Mouse (Mus musculus) limb, embryonic 12.5 days (tissue): ENCODE data around the gene Snu13. TPM values are rescaled to one million over a fixed set of nuclear protein-coding genes. Genes with fewer than 3 reads are reported as not detected.

ENCODE experiments used
- ATAC-seq: fragments of 200-750 bp; cut with Nextera tagmentation; 2 replicates; pipeline ENCODE4 v1.8.0; 2017; ENCODE audit warnings: low read depth, moderate TSS enrichment; ENCODE audit not compliant: insufficient number of reproducible peaks, insufficient read depth, low FRiP score, low TSS enrichment
- H3K27ac ChIP-seq: fragments of 300-500 bp; sonication (generic); 2 replicates; pipeline ENCODE4 v1.5.1; 2016; ENCODE audit warnings: mild to moderate bottlenecking, moderate library complexity
- H3K27me3 ChIP-seq: fragments of 300-500 bp; sonication (generic); 2 replicates; pipeline ENCODE4 v1.6.1; 2016; ENCODE audit warnings: mild to moderate bottlenecking, moderate library complexity
- H3K36me3 ChIP-seq: fragments of 300-500 bp; sonication (generic); 2 replicates; pipeline ENCODE4 v1.6.1; 2016; ENCODE audit warnings: mild to moderate bottlenecking, moderate library complexity
- H3K4me1 ChIP-seq: fragments of 300-500 bp; sonication (generic); replicated peaks from 2 replicates; pipeline ENCODE4 v1.6.1; 2016
- H3K4me2 ChIP-seq: fragments of 300-500 bp; sonication (generic); 2 replicates; pipeline ENCODE4 v1.6.1; 2016; ENCODE audit warnings: mild to moderate bottlenecking, moderate library complexity
- H3K4me3 ChIP-seq: fragments of 300-500 bp; sonication (generic); replicated peaks from 2 replicates; pipeline ENCODE4 v1.5.1; 2016; ENCODE audit warnings: mild to moderate bottlenecking
- H3K9ac ChIP-seq: fragments of 300-500 bp; sonication (generic); replicated peaks from 2 replicates; pipeline ENCODE4 v1.6.1; 2016; ENCODE audit warnings: mild to moderate bottlenecking, moderate library complexity
- H3K9me3 ChIP-seq: fragments of 300-500 bp; sonication (generic); 2 replicates; pipeline ENCODE4 v1.6.1; 2016; ENCODE audit warnings: mild to moderate bottlenecking, moderate library complexity
- WGBS: fragments of 180-500 bp; shearing (Covaris S2); methylation state at CpG from one replicate; pipeline ENCODE4 v1.1.7; 2016; 5-methylcytosine and 5-hydroxymethylcytosine counted together
- polyA plus RNA-seq: library from polyadenylated mRNA; unstranded; fragments of >200 nt; fragmentation: Nextera tagmentation; extraction: Ambion mirVana; gene quantifications from 2 replicates; pipeline ENCODE4 v1.2.1, GENCODE M21; 2016

Gene Snu13
- 263 and 272 TPM in 2 replicates for polyA plus RNA-seq

DNA sequence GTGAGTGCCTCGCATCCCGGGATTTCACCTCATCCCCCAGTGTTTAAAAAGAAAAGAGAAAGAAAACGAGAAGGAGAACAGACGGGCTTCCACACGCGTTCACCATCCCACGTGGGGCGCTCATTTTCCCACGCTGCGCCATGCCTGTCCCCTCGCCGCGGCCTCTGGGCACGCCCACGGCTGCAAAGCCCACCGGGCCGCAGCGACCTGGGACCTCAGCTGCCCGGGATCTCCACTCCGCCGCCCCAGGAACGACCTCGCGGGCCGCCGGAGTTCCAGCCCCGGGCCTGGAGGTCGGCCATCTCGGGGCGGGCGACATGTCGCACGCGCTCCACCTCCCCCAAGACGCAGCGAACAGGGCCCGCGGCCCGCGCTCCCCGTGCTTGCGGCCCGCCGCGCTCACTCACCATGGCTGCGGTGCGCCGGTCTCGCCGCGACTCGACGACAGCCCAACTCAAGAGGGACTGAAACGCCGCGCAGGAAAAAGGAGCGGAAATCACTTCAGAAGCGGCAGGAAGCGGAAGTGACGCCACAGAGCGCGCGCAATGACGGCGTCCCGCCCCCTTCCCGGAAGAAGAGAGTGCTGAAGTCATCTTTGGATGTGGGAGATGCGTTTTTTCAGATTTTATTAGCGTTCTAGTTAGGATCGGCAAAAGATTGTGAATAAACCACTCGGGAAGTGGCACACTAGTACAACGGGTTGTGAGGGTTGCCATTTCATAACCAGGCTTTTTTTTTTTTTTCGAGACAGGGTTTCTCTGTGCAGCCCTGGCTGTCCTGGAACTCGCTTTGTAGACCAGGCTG lies at the start of gene Snu13:
Gene Snu13, minus strand, starts transcription at position 519 of the 804 bp plus-strand sequence.
- Histone ChIP-seq H3K4me2 (peak within 1 kb of the TSS; percentile 95), H3K9me3 (no peaks in the 10 kb centered on the region), H3K27me3 (0 out of 2 replicates have a peak, but pooled peaks cover 4% of the 10 kb centered on the region), H3K4me3 (peak within 1 kb of the TSS; percentile 99), H3K9ac (peak within 1 kb of the TSS; percentile 97), H3K4me1 (peaks cover 13% of the 10 kb centered on the region), H3K36me3 (peaks cover 16% of the 10 kb centered on the region), H3K27ac (peak within 1 kb of the TSS; percentile 90)
- WGBS, result under 1% methylated on average over 74 of the region's 74 CpGs
- ATAC-seq, result peak; percentile 68; the same call in 1 of the 2 replicates

DNA sequence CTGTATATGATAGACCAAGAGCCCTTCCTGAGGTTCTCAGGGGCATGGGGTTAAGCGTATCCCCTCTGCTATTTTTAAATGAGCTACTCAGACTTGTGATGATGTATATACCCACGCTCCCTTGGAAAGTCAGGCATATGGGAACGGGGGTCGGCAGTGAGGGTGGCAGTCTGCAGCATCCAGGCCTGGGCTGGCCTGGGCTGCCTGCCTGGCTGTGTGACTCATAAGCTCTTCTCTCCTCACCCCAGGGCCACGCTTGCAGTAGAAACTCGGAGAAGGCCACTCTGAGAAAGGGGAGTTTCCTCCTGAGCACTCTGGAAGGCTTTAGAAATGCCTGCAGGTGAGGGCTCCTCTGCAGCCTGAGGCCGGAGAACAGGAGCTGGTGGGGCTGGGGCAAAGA lies 43.7 kb upstream of the Snu13 start:
- peaks cover 18% of the 10 kb centered on the region for H3K27me3 ChIP-seq
- no peak for ATAC-seq
- no peak overlapping the region for H3K4me3 ChIP-seq
- no peaks in the 10 kb centered on the region for H3K9me3 ChIP-seq
- no peaks in the 10 kb centered on the region for H3K36me3 ChIP-seq
- no peak overlapping the region for H3K4me2 ChIP-seq
- peaks cover 4% of the 10 kb centered on the region; the same call in 1 of the 2 replicates for H3K4me1 ChIP-seq
- no peak overlapping the region for H3K27ac ChIP-seq
- H3K9ac ChIP-seq, result no peak overlapping the region
- WGBS, result 77% methylated on average over 7 of the region's 7 CpGs

DNA sequence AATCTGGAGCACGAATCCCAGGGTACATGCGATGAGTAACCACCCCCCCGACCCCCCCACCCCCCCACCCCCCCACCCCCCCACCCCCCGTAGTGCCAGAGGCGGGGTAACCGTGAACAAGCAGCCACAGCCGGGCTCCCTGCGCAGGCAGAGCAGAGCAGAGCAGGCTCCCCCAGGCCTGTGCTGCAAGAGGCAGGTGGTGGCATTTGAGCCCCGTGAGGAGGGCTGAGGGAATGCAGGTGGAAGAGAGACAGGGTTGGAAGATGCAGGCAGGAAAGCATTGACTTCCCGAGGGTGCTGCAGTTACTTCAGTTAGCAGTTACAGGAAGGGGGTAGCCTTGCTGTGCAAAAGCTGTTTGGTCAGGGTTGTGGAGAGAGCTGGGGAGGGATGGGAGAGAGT lies 39.9 kb upstream of the Snu13 start:
- Histone ChIP-seq H3K27me3 (peaks cover 15% of the 10 kb centered on the region), H3K4me3 (no peak overlapping the region), H3K27ac (no peak overlapping the region), H3K9ac (no peak overlapping the region), H3K4me1 (peaks cover 4% of the 10 kb centered on the region; the same call in 1 of the 2 replicates), H3K36me3 (no peaks in the 10 kb centered on the region), H3K4me2 (no peak overlapping the region), H3K9me3 (no peaks in the 10 kb centered on the region)
- 18% methylated on average over 10 of the region's 10 CpGs for WGBS
- ATAC-seq, result no peak

DNA sequence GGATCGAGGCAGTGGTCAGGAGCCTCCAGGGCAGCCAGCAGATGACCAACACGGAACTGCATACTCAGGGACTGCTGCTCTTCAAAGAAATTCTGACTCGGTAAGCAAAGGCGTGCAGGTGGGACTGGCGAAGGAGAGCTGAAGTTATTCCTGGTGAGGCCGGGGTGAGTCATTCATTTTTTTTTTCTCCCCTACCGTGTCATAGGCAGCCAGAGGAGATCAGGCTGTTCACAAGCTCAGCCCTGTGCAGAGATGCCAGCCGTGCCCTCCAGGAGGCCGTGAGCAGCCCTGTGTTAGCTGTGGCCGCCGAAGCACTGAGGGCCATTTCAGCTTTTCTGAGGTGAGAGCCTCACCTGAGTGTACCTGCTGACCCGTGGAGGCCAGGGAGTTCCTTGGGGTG lies 38.7 kb upstream of the Snu13 start:
- Histone ChIP-seq H3K9me3 (no peaks in the 10 kb centered on the region), H3K9ac (no peak overlapping the region), H3K4me3 (no peak overlapping the region), H3K27ac (no peak overlapping the region), H3K4me2 (no peak overlapping the region), H3K36me3 (no peaks in the 10 kb centered on the region), H3K27me3 (peaks cover 12% of the 10 kb centered on the region), H3K4me1 (peaks cover 4% of the 10 kb centered on the region; the same call in 1 of the 2 replicates)
- ATAC-seq, result no peak
- 79% methylated on average over 12 of the region's 12 CpGs for WGBS

DNA sequence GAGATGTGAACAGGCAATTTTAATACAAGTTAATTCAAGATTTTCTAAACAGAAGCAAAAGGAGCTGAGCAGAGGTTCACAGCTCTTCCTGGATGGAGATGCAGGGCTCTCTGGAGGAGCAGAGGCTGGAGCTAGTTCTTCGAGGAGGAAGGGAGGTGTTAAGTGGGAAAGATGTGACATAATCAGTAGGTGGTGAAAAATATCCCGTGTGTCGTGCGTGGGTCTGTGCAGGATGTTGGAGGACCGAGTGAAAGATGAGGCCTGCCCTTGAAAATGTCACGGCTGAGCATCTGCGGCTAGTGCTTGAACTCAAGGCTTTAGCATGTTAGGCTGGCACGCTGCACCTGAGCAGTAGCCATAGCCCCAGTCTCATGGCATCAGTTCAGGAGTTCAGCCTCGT lies 38.2 kb upstream of the Snu13 start:
- no peak overlapping the region for H3K4me2 ChIP-seq
- H3K27ac ChIP-seq, result no peak overlapping the region
- H3K36me3 ChIP-seq, result no peaks in the 10 kb centered on the region
- ATAC-seq, result no peak
- H3K9ac ChIP-seq, result no peak overlapping the region
- peaks cover 10% of the 10 kb centered on the region; the same call in 1 of the 2 replicates for H3K27me3 ChIP-seq
- H3K4me3 ChIP-seq, result no peak overlapping the region
- WGBS, result 81% methylated on average over 9 of the region's 9 CpGs
- H3K4me1 ChIP-seq, result peaks cover 4% of the 10 kb centered on the region; the same call in 1 of the 2 replicates
- H3K9me3 ChIP-seq, result no peaks in the 10 kb centered on the region

DNA sequence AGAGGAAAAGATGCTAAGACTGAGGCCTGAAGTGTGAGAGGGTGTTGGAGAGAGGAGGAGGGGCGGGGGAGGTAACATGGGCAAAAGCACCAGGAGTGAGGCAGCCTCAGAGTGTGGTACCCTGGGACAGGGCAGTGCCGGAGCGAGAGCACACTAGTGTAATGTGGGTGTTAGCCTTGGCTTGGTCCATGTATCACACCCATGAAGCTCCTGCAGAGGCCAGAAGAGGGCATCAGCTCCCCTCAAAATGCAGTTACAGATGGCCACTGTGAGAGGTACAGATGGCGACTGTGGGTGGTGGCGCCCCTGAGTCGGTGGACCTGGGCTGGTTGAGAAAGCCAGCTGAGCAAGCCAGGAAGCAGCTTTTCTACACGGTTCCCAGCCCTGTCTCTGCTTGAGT lies 33.8 kb upstream of the Snu13 start:
- Histone ChIP-seq H3K27me3 (no peaks in the 10 kb centered on the region; the same call in none of the 2 replicates), H3K4me3 (no peak overlapping the region), H3K27ac (no peak overlapping the region), H3K9me3 (no peaks in the 10 kb centered on the region), H3K4me2 (no peak overlapping the region), H3K9ac (no peak overlapping the region), H3K36me3 (no peaks in the 10 kb centered on the region), H3K4me1 (no peaks in the 10 kb centered on the region)
- 36% methylated on average over 7 of the region's 7 CpGs for whole genome bisulfite sequencing
- ATAC-seq, result no peak

DNA sequence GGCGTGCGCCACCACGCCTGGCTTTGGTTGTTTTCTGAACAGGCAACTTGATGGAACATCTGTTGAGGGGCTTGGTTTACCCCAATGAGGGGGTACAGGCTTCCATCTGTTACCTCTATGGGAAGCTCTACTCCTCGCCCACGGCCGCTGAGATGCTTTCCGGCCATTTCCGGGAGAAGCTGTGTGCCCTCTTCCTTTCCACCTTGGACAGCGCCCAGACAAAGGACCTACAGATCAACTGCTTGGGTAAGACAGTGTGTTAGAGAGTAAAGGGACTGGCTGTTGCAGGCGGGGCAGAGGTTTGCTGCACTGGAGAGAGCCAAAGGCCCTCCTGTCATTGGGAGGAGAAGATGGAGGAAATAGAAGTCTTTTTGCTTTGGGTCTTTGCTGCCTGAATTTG lies 32.5 kb upstream of the Snu13 start:
- no peaks in the 10 kb centered on the region for H3K36me3 ChIP-seq
- no peaks in the 10 kb centered on the region for H3K4me1 ChIP-seq
- no peak overlapping the region for H3K9ac ChIP-seq
- ATAC-seq, result no peak
- no peak overlapping the region for H3K27ac ChIP-seq
- no peak overlapping the region for H3K4me2 ChIP-seq
- no peak overlapping the region for H3K4me3 ChIP-seq
- no peaks in the 10 kb centered on the region for H3K9me3 ChIP-seq
- WGBS, result 67% methylated on average over 10 of the region's 10 CpGs
- no peaks in the 10 kb centered on the region; the same call in none of the 2 replicates for H3K27me3 ChIP-seq

DNA sequence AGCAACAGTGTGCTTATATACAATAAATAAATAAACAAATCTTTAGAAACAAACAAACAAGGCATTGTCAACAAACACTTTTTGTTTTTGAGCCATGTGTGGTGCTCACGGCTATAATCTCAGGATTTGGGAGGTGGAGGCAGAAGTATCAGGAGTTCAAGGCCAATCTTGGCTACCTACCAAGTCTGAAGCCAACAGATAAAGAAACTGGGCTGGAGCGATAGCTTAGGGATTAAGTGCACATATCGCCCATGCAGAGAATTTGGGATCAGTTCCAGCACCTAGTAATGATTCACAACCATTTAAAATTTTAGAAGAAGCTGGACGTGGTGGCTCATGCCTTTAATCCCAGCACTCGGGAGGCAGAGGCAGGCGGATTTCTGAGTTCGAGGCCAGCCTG lies 26.1 kb upstream of the Snu13 start:
- Histone ChIP-seq H3K4me1 (peaks cover 4% of the 10 kb centered on the region; the same call in 1 of the 2 replicates), H3K9ac (no peak overlapping the region), H3K36me3 (no peaks in the 10 kb centered on the region), H3K4me2 (no peak overlapping the region), H3K27me3 (peaks cover 44% of the 10 kb centered on the region), H3K4me3 (no peak overlapping the region), H3K9me3 (peaks cover 6% of the 10 kb centered on the region; the same call in 1 of the 2 replicates), H3K27ac (no peak overlapping the region)
- ATAC-seq, result no peak
- WGBS, result 87% methylated on average over 7 of the region's 7 CpGs

DNA sequence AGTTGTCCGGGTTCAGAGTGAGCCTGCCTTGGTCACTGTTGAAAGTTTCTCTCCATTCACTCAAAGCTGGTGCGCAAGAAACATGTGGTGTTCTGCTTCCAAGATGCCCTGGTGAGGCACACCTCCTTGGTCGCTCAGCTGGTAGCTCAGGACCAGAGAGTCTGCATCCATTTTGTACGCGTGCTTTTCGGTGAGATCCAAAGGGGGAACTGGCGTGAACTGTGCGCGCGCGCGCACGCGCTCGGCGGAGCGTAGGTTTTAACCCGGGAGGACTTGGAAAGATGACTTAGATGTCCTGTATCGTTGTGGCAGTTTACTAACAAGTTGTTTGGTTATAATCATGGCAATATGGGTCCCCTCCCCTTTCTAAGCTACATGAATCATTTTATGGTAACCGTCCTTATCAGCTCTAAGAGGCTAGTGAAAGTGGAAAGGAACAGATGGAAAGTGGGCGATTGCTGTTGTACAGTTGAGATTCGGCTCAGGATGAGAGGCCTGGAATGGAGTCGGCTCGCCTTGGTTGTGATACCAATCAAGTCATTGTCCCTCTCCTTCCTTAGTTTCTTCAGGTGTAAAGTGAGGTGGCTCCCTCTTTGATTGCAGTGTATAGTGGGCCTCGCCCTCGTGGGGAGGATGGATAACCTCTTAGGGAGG lies 24.5 kb upstream of the Snu13 start:
- Histone ChIP-seq H3K4me3 (no peak overlapping the region), H3K9ac (no peak overlapping the region), H3K9me3 (peaks cover 6% of the 10 kb centered on the region; the same call in 1 of the 2 replicates), H3K36me3 (no peaks in the 10 kb centered on the region), H3K4me2 (no peak overlapping the region), H3K27ac (no peak overlapping the region), H3K4me1 (peaks cover 4% of the 10 kb centered on the region; the same call in 1 of the 2 replicates), H3K27me3 (peaks cover 54% of the 10 kb centered on the region)
- WGBS, result 90% methylated on average over 26 of the region's 26 CpGs
- no peak for ATAC-seq

DNA sequence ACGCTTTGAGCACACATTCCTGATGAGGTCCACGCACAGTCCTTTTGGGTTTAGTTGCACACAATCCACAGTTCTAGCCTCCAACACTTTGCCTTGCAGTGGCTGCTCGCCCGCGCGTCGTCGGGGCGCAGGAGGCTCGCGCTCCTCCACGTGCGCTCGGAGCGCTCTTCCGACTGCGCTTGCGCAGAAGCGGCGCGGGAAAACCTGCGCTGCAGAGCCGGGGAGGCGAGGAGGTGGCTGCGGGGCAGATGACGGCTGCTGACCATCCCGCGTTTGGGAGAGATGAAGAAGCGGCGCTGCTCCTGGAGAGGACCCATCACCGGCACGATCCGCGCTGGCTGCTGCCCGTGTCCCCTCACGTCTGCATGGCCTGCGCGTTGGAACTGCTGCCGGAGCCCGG lies 22.5 kb upstream of the Snu13 start, which contains the start of gene Mei1:
Gene Mei1, plus strand, starts transcription at position 99 of the 400 bp plus-strand sequence.
- no peak for ATAC-seq
- peak within 1 kb of the TSS; percentile 46 for H3K4me2 ChIP-seq
- no peaks in the 10 kb centered on the region for H3K36me3 ChIP-seq
- peaks cover 60% of the 10 kb centered on the region for H3K27me3 ChIP-seq
- H3K9me3 ChIP-seq, result peaks cover 6% of the 10 kb centered on the region; the same call in 1 of the 2 replicates
- H3K4me3 ChIP-seq, result peak within 1 kb of the TSS; percentile 25
- H3K9ac ChIP-seq, result no peak within 1 kb of the TSS
- H3K27ac ChIP-seq, result no peak within 1 kb of the TSS
- 22% methylated on average over 40 of the region's 40 CpGs for WGBS
- peaks cover 4% of the 10 kb centered on the region; the same call in 1 of the 2 replicates for H3K4me1 ChIP-seq

DNA sequence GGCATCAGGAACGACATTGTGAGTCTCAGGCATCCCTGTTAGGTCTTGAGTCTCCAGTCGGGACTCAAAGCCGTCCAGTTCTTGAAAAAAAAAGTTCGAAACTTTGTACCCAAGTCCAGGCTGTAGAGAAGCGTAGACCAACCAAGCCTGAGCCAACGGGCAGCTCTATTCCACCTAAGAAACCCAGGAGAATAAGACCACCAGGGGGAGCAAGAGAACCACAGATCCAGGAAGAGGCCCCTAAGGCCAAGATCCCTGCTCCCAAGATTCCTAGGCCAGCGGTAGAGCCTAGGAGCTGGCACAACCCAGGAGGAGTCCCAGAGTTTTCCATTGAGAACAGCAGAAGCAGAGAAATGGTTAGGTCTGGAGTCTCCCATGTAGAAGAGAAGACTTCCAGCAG lies 18.1 kb upstream of the Snu13 start:
- no peak overlapping the region for H3K4me3 ChIP-seq
- no peak overlapping the region for H3K9ac ChIP-seq
- H3K36me3 ChIP-seq, result no peaks in the 10 kb centered on the region
- no peak overlapping the region for H3K4me2 ChIP-seq
- peaks cover 62% of the 10 kb centered on the region for H3K27me3 ChIP-seq
- H3K4me1 ChIP-seq, result peaks cover 16% of the 10 kb centered on the region
- WGBS, result 16% methylated on average over 7 of the region's 7 CpGs
- H3K9me3 ChIP-seq, result peaks cover 6% of the 10 kb centered on the region; the same call in 1 of the 2 replicates
- ATAC-seq, result no peak; the same call in 1 of the 2 replicates
- H3K27ac ChIP-seq, result no peak overlapping the region
